Mouse (Mus musculus): ENCODE measurements around the gene Nae1. TPM values are rescaled to one million over a fixed set of nuclear protein-coding genes. Genes with fewer than 3 reads are reported as not detected.
A peak's percentile ranks its signal among the peaks of the same experiment; 100 is the strongest.
"Not testable (repeated sequence)": the region's sequence is repeated elsewhere in the genome, so short reads cannot be mapped to it uniquely, and the experiment has no call there.

Gene Nae1
- 10 to 100 TPM; 31.2 to 38.1 TPM for total RNA-seq (2021)
- long read RNA-seq, experiment 1, transcript Nae1-201 (20 exons, 1,808 nt), result major isoform, 18 of 27 reads
- long read RNA-seq, experiment 1, partial matches to known transcripts, result 0 of 27 reads
- long read RNA-seq, experiment 1, other reads (novel, unspliced or antisense), result 6 of 27 reads
- long read RNA-seq, experiment 2, transcript Nae1-201 (20 exons, 1,808 nt), result major isoform, 63 of 79 reads
- long read RNA-seq, experiment 2, transcript Nae1-211 (19 exons, 1,735 nt), result minor isoform, 5 of 79 reads
- long read RNA-seq, experiment 2, partial matches to known transcripts, result 4 of 79 reads
- long read RNA-seq, experiment 2, other reads (novel, unspliced or antisense), result 7 of 79 reads

DNA sequence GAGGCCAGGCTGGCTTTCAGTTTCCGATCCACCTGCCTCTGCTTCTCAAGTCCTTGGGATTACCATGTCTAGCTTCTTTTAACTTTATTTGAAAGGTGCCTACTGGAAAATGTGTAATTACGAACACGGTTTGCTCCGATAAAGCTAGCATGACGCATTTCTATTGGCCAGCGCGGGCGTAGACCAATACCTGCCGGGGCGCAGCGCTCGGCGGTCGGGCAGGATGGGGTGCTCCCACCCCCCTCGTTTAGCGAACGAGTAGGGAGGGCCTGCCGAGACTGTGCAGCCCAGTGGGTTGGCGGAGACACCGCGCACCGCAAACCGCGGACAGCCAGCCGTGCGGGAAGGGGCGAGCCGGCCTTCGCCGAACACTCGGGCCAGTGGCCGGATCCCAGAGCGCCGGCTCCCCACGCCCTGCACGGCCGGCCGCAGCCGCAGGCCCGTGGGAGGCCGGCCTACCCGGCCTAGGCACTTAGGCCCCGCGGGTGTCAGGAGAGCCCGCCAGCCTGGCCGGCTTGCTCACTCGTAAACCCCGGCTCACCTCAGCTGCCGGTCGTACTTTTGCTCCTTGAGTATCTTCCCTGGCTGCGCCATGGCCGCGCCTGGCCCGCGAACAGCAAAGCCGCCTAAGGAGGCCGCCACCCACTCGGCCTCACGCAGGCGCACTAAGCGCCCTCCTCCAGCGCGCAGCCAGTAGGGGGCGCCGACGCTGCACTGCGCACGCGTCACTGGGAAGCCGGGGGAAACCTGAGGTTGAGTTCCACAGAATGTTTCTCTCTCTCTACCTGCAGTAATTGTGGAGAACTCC lies at the start of gene Nae1, which contains the start of gene Car7:
TSS of gene Nae1 (minus strand) at position 667 of the 808 bp plus-strand sequence.
TSS of gene Car7 (plus strand) at position 719 of the 808 bp plus-strand sequence.
- DNase-seq (ENCODE audit: low spot score in 2 of 2), result peak; percentile 97

DNA sequence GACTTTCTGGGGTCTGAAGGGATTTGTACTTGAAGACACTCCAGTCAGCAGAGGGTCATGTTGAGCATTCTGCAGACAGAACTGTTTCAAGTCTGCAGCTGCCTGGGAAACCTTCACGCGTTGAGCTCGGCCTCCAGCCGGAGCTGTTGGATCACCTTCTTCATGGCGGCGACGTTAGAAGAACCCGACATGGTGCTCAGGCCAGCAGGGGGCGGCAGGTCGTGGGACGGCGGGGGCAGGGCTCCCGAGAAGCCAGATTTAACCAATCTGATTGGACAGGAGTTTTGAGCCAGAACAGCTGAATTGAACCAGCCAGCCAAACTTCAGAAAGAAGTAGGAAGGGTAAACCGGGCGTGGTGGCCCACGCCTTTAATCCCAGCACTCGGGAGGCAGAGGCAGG lies 43.2 kb upstream of the Nae1 start:
- not testable (repeated sequence) for DNase-seq (ENCODE audit: low spot score in 2 of 2)

DNA sequence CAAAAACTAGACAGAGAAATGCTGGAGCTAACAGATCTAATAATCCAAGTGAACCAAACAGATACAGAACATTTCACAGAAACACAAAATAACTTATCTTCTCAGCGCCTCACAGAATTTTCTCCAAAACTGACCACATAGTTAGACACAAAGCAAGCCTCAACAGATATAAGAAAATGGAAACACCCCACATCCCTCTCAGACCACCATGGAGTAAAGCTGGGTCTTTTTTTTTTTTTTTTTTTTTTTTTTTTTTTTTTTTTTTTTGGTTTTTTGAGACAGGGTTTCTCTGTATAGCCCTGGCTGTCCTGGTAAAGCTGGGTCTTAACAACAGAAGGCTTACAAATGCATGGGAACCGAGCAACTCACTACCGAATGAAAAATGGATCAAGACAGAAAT lies 42.4 kb upstream of the Nae1 start:
- DNase-seq (ENCODE audit: low spot score in 2 of 2), result no peak

DNA sequence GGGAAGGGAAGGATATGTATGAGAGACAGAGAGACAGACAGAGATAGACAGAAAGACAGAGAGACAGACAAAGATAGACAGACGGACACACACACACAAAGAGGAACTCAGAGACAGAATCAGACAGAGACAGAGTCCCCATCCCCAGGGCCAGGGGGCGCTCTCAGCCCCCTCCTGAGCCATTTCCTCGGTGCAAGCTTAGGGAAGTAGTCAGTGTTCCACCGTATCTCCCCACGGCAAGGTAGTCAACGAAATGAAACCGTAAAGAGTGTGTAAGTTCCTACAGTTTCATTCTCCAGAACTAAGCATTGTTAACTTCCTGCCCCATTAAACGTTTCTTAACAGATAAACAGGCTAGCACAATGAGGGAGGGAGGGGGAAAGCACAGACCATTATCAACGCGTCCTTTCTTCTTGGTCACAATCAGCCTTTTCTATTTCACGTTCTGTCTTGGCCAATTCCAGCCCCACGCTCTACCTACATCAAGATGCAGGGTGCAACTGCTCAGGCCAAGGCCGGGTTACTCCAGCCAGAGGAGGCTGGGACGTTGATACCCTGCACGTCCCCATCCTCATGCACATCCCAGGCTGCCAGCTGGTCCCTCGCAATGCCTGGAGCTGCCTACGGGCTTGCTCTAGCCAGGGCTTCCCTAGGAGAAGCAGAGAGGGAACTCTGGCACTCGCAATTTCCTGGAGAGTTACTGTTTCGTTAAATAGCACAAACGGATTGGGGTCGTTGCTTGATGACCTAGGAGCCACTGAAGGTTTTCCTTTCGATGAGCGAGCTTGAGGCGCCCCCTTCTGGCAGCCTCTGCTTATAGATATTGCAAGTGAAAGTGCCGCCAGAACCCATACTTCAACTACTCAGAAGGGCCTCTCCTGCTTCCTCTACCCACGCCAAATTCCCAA lies 36.3 kb upstream of the Nae1 start:
- DNase-seq (ENCODE audit: low spot score in 2 of 2), result peak; percentile 79 to 86

DNA sequence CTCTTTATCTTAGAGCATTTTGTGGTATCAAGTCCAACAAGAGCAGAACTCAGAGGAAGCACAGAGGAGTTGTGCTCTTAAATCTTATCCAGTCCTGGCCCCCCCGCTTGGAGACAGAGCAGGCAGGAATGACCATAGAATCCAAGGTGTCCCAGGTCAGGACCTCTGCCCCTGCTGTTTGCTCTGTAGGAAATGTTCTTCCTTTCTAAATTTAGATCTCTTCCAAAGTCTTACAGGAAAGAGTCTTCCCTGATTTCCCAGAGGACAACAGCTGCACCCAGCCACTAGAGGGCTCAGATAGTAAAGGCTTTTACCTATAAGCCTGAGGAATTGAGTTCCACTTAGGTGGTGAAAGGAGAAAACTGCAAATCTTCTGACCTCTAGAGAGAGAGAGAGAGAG lies 35.1 kb upstream of the Nae1 start:
- DNase-seq (ENCODE audit: low spot score in 2 of 2), result peak in 1 of 2 experiments; percentile 30

DNA sequence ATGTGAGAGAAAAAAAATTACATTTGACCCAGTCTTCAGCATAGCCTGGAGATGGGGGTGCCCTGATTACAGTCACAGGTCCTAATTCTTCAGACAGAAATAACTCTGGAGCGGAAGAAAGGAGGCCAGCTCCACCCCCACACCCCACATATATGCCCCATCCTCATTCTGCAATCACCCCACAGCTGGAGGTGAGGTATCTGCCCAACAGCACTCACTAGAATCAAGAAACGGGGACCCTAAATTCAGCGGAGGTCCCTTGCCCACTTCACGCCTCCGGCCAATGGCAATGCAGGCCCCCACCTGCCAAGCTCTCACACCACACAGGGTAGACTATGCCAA lies 31.0 kb upstream of the Nae1 start:
- DNase-seq (ENCODE audit: low spot score in 2 of 2), result no peak

DNA sequence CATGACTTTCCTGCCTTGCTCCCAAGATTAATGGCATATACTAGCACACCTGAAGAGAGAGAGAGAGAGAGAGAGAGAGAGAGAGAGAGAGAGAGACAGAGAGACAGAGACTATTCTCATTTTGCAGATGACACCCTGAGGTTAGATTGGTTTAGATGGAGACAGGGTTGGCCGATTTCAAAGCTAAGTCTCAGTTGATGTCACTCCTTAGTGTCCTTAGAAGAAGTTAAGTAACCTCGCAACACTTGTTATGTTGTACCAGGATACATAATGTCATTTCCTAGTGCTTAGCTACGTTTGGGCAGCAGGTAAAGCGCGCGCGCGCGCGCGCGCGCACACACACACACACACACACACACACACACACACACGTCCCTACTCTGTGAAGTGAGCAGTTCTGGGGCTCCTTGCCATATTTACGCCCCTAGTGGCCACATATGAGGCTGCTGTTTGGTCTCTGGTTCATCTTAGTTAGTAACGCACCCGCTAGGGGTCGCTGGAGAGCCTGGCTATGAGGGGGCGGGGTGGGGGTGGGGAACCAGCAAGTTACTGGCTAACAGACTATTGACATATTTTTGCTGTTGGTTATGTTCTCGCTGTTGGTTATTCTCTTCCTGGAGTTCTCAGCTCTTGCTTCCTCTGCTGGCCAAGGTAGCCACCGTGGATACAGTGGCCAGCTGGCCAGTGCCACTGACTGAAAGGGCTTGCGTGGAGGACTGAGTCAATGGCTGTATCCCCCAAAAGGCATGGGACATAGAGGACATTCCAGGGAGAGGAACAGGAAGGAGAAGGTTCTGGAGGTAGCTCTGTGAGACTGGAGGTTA lies 30.4 kb upstream of the Nae1 start:
- DNase-seq (ENCODE audit: low spot score in 2 of 2), result peak; percentile 71 to 82

DNA sequence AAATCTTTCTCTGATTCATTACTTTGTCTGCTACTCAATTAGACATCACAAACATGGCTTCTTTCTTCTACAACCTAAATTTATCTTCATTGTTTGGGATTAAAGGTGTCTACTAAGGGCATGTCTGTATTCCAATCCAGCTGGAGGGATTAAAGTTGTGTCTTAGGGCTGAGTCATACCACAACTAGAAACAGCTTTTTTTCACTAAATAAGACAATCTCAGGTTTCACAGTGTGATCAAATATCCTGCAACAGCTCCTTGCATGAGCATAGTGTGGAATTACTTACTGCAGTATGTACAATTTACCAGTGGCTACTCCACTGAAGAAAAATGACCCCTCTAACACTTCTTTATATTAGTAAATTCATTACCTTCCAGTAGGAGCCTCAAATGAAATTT lies 26.3 kb upstream of the Nae1 start:
- DNase-seq (ENCODE audit: low spot score in 2 of 2), result no peak

DNA sequence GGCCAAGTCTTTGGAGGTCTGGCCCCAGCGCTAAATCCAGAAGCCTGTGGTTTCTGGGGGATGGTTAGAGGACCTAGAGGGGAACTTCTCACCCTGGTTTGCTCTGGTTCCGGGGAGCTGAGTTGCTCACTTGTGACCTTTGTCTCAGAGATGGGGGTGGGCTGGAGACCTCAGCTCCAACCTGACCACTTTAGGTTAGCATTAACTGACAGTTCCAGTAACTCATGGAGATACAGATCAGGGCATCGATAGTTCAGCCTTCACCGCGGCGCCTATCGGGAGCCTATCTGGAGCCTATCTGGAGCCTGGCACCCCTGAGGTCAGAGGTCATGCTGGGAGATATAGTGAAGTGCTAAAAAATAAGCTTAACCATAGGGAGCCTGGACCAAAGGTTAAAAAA lies 22.8 kb upstream of the Nae1 start:
- no peak for DNase-seq (ENCODE audit: low spot score in 2 of 2)

DNA sequence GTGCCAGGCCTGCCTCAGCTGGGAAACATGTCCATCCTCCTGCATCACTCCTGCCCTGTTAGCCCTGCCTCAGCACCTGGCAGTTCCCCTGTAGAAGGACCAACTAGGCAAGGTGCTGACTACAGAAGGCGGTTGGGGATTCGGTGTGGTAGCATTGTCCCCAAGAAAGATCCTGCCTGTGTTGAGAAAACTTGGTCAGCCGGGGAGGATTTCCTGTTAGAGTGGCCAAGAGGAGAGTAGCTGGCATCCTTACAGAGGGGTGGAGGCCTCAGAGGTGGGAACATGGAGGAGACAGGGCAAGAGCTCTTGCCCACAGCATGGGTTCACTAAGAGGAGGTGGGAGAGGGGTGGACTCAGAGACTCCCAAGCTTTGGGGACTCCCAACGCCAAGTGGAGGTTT lies 20.8 kb upstream of the Nae1 start:
- DNase-seq (ENCODE audit: low spot score in 2 of 2), result no peak

DNA sequence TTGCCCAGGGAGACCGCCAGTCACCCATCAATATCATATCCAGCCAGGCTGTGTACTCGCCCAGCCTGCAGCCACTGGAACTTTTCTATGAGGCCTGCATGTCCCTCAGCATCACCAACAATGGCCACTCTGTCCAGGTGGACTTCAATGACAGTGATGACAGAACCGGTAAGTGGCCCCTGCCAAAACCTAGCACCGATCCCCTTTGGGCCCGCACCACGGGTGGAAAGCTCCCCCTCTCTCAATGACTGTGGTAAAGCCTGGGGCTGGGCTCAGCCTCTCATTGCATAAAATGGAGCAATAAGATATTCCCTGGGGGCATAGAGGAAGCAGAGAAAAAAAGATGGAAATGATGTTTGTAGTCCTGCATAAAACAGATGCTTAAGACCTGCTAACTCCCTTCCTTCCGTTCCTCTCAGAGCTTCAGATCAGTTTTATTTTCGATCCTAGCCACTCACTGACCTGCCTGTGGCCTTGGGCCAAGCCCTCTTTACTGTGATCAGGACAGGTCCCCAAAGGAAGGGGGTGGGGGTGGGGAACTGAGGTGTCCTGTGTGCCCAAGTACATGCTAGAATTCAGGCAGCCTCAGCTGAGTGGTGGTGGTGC lies 9.1 kb upstream of the Nae1 start:
- no peak for DNase-seq (ENCODE audit: low spot score in 2 of 2)

DNA sequence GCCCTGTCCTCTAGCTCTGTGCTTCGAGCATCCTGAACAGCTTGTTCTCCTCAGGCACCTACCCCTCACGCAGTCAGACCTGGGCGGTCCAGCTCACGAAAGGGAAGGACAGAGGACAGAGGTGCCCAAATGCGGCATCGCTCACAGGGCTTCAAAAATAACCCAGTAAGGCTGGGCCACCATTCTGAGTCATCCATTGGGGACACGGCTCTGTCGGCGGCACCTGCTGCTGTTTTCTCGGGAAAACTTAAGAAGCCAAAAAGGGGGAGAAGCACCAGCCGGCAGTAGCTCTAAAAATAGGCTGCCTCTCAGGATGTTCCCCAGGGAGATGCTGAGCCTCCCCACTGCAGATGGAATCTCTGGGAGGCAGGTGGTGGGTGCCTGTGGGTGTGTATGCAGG lies 7.7 kb upstream of the Nae1 start:
- no peak for DNase-seq (ENCODE audit: low spot score in 2 of 2)

DNA sequence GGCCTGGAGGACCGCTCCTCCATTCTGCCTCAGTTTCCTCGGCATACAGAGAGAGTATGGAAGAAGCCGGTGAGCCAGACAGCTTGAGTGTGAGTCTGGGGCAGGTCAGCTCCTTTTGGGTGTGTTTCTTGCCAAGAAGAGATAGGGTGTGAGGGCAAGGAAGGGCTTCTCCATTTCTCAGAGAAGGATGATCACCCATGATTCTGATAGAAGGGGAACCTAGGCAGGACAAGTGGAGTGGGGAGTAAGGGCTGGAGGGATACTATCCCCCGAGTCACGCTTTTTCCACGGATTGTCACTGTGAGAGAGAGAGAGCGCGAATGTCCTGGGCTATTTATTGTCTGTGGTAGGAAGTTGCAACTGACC lies 7.1 kb upstream of the Nae1 start:
- no peak for DNase-seq (ENCODE audit: low spot score in 2 of 2)

DNA sequence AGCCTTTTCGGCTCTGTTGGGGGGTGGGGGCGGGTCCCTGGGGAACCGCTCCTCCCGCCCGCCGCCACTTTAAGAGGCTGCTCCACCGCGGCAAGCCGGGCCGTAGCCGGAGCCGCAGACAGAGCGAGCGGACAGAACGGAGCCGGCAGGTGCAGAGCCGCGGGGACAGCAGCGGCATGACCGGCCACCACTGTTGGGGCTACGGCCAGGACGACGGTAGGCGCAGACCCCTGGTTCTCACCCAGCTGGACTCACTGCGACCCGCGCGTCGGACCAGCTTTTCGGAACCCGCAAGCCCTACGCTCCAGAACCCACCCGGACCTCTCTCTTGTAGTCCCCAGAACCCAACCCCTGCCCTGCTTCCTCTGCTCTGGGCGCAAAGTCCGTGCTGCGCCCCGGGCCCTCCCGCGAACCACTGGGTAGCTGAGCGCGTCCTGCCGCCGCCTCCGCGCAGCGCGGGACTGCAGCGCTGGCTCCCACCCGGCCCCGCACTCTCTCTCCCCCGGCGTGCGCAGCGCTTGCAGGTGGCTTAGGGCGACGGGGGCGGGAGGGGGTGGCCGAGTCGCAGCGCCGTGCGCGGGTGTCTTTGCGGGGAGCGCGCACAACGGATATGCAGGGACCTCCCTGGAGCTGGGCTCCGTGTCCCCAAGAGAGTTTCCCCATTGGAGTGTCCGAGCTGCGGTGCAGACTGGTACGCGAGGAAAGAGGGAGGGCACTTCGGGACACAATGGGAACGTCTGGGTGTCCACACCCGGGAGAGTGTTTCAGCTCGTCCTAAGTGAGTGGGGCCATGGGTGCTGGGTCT lies 6.5 kb upstream of the Nae1 start:
- DNase-seq (ENCODE audit: low spot score in 2 of 2), result peak in 1 of 2 experiments; percentile 33

DNA sequence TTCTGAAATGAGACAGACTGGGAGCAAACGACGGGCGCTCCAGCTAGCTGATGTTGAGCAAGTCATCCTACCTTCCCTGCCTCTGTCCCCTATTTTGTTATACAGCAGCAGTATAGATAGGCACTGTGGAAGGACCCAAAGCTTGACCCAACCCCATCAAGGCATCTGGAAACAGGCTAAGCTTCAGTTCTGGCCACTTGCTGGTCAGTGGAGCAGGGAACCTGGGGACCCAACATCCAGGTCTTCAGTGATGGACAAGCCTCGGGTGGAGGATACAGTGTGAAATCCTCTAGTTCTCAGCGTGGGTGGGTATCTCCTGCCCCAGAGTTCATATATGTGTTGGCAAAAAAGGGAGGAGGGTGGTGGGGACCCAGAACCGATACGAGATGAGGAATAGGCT lies 5.8 kb upstream of the Nae1 start:
- no peak for DNase-seq (ENCODE audit: low spot score in 2 of 2)

DNA sequence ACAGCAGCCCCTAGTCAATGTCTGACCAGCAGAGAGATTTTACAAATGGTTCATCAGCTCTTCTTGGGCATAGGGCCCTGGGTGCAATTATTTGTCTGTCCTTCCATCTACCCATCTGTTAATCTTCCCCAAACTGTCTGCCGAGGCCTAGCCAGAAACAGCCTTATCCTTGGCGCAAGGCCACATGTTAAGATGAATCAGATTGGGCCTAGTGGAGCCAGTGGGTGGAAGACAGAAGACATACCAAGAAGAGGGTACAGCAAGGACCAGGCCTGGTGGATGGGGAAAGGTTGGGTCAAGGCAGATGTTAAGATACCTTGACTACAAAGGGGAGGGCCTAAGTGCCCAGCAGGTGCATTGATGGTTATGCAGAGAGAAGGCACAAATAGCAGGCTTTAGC lies 5.1 kb upstream of the Nae1 start:
- peak in 1 of 2 experiments; percentile 46 for DNase-seq (ENCODE audit: low spot score in 2 of 2)

DNA sequence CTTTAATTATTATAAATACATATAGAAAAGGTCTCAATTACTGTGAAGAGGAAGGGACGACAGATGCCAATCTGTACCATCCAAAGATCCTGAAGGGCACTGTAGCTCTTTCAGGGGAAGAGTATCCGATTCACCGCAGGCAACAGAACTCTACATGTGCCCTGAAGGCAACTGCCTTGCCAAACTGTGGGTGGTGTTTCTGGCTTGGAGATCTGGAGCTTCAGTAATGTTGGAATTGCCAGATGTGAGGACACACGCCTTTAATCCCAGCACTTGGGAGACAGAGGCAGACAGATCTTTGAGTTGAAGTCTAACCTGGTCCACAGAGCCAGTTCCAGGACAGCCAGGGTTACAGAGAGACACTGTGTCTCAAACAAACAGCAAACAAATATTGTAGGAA lies 4.5 kb upstream of the Nae1 start:
- DNase-seq (ENCODE audit: low spot score in 2 of 2), result no peak

DNA sequence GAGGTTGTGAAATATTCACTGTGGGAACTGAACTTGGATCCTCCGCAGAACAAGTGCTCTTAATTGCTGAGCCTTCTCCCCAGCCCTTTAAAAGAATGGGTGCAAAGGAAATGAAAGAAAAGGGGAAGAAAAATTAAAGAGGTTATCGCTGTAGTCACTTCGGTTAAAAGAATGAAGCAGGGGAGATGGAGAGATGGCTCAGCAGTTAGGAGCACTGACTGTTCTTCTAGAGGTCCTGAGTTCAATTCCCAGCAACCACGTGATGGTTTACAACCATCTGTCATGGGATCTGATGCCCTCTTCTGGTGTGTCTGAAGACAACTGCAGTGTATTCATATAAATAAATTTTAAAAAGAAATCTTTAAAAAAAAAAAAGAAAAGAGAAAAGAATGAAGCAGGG lies 1.6 kb upstream of the Nae1 start:
- no peak for DNase-seq (ENCODE audit: low spot score in 2 of 2)

DNA sequence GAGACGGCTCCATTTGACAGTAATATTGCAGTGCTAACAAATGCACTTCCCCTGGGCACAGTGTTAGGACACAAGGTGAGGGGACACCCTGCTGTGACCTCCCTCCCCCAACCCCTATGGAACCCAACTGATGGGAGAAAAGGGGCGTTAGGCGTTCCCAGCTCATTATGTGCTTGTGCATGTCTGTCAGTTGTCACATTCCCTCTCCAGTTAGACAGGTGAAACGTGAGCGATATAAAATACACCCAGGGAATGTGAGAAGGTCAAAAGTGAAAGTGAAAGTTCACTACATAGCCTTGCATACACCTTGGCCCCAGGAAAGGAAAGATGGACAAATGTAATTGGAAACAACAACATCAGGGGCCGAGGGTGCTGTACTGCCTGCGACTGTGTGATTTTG lies 941 bp upstream of the Nae1 start:
- no peak for DNase-seq (ENCODE audit: low spot score in 2 of 2)
